In genomic region chr10:120904676-120905075, GRCm38 (mm10) we compare ENCODE assay signal across 17 mouse cellular contexts. TPM values are rescaled to one million over a fixed set of nuclear protein-coding genes. Genes with fewer than 3 reads are reported as not detected.
"Had no signal": no experiment of that assay in that cellular context is flagged by ENCODE, and none has a peak within 500 bp of the region (broad histone marks: within the 10 kb centered on the region; RNA-seq: fewer than 3 reads in every experiment).

No protein-coding gene starts in this region.

- H3K27me3 ChIP-seq: stomach, embryonic 15.5 days had no signal

- H3K9me3 ChIP-seq: neural tube, embryonic 13.5 days; neural tube, embryonic 15.5 days; stomach, embryonic 15.5 days had no signal

- DNase-seq: retina, postnatal 1 day; right cerebral cortex, adult 18-20 months; right cerebral cortex, postnatal 14 days; right cerebral cortex, postnatal 25 days; right cerebral cortex, postnatal 4 days; spleen, adult 18-20 months; thymus, adult 18-20 months; thymus, adult 2 months; thymus, postnatal 14 days; thymus, postnatal 25 days; thymus, postnatal 36 days; thymus, postnatal 4 days had no signal

- H3K9ac ChIP-seq: neural tube, embryonic 13.5 days; neural tube, embryonic 15.5 days; stomach, embryonic 15.5 days had no signal

- H3K36me3 ChIP-seq: neural tube, embryonic 15.5 days; stomach, embryonic 15.5 days had no signal

- H3K4me3 ChIP-seq: neural tube, embryonic 13.5 days; neural tube, embryonic 15.5 days; stomach, embryonic 15.5 days had no signal

- H3K27ac ChIP-seq: neural tube, embryonic 13.5 days; neural tube, embryonic 15.5 days; stomach, embryonic 15.5 days; stomach, postnatal 0 days had no signal

RNA-seq across cellular contexts. Expression of gene Msrb3, which starts 5.8 kb away (rescaled TPM):
- total RNA-seq: neutrophil, adult 5-6 weeks had no signal
